Mouse (Mus musculus) olfactory bulb, adult 2 months (tissue): ENCODE results near the gene Gucd1. TPM values are rescaled to one million over a fixed set of nuclear protein-coding genes. Genes with fewer than 3 reads are reported as not detected.
"Not testable (repeated sequence)": the region's sequence is repeated elsewhere in the genome, so short reads cannot be mapped to it uniquely, and the experiment has no call there.

Experiments used
- H3K27ac ChIP-seq: fragments of 200-500 bp; 2 replicates; pipeline ENCODE4 v1.5.1; 2012; ENCODE audit warnings: low read depth, low read length; ENCODE audit not compliant: insufficient read depth
- H3K4me1 ChIP-seq: fragments of 200-500 bp; 2 replicates; pipeline ENCODE4 v1.6.1; 2012; ENCODE audit warnings: low read length; ENCODE audit not compliant: control insufficient read depth, insufficient read depth
- H3K4me3 ChIP-seq: fragments of 200-500 bp; 2 replicates; pipeline ENCODE4 v1.5.1; 2012; ENCODE audit warnings: mild to moderate bottlenecking, low read depth, low read length, moderate library complexity; ENCODE audit not compliant: insufficient read depth
- CTCF ChIP-seq: fragments of 200-500 bp; IDR thresholded peaks from 2 replicates; pipeline ENCODE4 v1.5.1; 2012; ENCODE audit warnings: low read depth, mild to moderate bottlenecking, low read length, moderate library complexity; ENCODE audit not compliant: insufficient read depth
- POLR2A ChIP-seq: fragments of 200-500 bp; IDR thresholded peaks from 2 replicates; pipeline ENCODE4 v1.6.1; 2012; ENCODE audit warnings: mild to moderate bottlenecking, low read depth, low read length, moderate library complexity; ENCODE audit not compliant: insufficient read depth
- WGBS: fragments of 180-500 bp; shearing (Covaris S2); methylation state at CpG from one replicate; pipeline ENCODE4 v1.1.7; 2018; 5-methylcytosine and 5-hydroxymethylcytosine counted together
- polyA plus RNA-seq: library from polyadenylated mRNA; stranded (reverse); fragments of >200 nt; gene quantifications from 2 replicates; pipeline ENCODE4 v1.2.4, GENCODE M21; 2012; ENCODE audit warnings: low replicate concordance; ENCODE audit not compliant: missing spikeins, insufficient read depth, insufficient read length

Gene Gucd1
- polyA plus RNA-seq: not detected in 2 replicates

DNA sequence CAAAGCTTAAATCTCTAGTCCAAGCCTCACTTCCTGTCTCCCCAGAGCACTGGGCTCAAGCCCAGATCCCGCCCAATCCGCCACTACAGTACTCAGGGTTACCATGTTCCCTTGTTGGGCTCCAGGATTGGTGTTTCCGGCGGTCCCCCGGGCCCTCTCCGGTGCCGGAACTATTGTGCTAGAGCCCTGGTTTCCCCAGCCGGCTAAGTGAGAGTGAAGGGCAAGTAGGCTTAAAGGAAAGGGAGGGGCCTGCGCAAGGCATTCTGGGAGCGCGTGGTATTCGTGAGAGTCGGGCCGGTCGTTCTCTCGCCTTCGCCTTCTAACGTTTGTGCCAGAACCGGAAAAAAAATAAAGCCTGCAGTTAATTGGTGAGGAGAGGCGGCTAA lies at the start of gene Gucd1:
TSS of gene Gucd1 (minus strand) at position 215 of the 386 bp plus-strand sequence.
- Histone ChIP-seq H3K4me3 (peak within 1 kb of the TSS; percentile 83), H3K4me1 (peaks cover 4% of the 10 kb centered on the region; the same call in 1 of the 2 replicates), H3K27ac (peak within 1 kb of the TSS; percentile 87)
- under 1% methylated on average over 20 of the region's 20 CpGs for WGBS
- peak; percentile 52; the same call in 1 of the 2 replicates for TF ChIP-seq POLR2A
- TF ChIP-seq CTCF: no peak

DNA sequence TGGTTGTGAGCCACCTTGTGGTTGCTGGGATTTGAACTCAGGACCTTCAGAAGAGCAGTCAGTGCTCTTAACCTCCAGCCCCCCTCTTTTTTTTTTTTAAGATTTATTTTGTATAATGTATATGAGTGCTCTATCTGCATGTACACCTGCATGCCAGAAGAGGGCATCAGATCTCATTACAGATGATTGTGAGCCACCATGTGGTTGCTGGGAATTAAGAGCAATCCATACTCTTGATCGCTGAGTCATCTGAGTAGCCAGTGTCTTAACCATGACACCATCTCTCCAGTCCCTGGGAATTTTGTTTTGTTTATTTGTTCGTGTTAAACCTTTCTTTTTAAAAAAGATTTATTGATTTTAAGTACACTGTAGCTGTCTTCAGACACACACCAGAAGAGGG lies 49.0 kb upstream of the Gucd1 start:
- 82% methylated on average over 2 of the region's 2 CpGs for WGBS
- H3K27ac ChIP-seq, H3K4me1 ChIP-seq, H3K4me3 ChIP-seq: not testable (repeated sequence)

DNA sequence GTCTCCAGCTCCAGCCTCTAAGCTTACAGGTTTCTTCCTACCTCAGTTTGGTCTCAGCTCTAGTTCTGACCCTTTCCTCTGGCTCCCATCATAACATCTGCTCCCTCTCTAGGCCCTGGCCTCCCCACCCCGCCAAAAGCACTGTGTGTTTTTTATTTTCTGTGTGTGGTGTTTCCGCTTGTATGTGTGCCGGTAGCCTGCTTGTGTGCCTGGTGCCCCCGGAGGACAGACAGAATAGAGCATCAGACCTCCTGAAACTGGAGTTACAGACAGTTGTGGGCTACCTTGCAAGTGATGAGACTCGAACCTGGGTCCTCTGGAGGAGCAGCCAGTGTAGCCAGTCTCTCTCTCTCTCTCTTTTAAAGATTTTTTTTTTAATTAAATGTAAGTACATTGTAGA lies 48.5 kb upstream of the Gucd1 start:
- 84% methylated on average over 5 of the region's 5 CpGs for WGBS
- TF ChIP-seq POLR2A (no peak), CTCF (no peak)
- no peak overlapping the region for H3K27ac ChIP-seq

GRCm38 (mm10) chr10:75565906-75566305 lies 48.1 kb upstream of the Gucd1 start:
- TF ChIP-seq CTCF (no peak), POLR2A (no peak)
- H3K27ac ChIP-seq: no peak overlapping the region
- WGBS: 86% methylated on average over 7 of the region's 7 CpGs
- peaks cover 2% of the 10 kb centered on the region; the same call in 1 of the 2 replicates for H3K4me1 ChIP-seq
- no peak overlapping the region for H3K4me3 ChIP-seq

More for the DNA sequence above, 48.5 kb upstream of the Gucd1 start:
- H3K4me3 ChIP-seq: no peak overlapping the region
- peaks cover 2% of the 10 kb centered on the region; the same call in 1 of the 2 replicates for H3K4me1 ChIP-seq

- Histone ChIP-seq H3K4me1 (peaks cover 5% of the 10 kb centered on the region), H3K4me3 (no peak overlapping the region), H3K27ac (no peak overlapping the region)
- 75% methylated on average over 6 of the region's 6 CpGs for WGBS
- no peak for TF ChIP-seq POLR2A
- no peak for TF ChIP-seq CTCF
These were observed 47.7 kb upstream of the Gucd1 start for GRCm38 (mm10) chr10:75565436-75565835.

- no peak for TF ChIP-seq POLR2A
- TF ChIP-seq CTCF: no peak
These were observed 47.0 kb upstream of the Gucd1 start for GRCm38 (mm10) chr10:75564687-75565265.

DNA sequence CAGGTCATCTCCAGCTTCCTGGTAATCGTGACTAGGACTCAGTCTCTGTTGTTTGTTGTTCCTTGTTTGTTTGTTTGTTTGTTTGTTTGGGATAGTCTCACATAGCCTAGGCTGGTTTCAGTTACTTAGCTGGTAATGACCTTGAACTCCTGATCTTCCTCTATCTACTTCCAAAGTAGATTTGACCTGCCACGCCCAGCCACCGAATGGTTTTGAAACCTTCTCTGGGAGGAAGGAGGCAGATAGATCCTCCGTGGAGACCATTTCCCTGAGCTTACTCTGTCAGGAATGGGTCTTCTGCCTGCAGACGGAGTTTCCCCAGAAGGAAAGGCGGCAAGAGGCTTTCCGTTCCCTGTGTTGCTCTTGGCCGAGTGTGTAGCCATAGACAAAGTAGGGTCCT lies 44.8 kb upstream of the Gucd1 start:
- Histone ChIP-seq H3K4me1 (peaks cover 14% of the 10 kb centered on the region), H3K4me3 (no peak overlapping the region), H3K27ac (no peak overlapping the region)
- TF ChIP-seq CTCF (no peak), POLR2A (no peak)
- 90% methylated on average over 8 of the region's 8 CpGs for WGBS

More at GRCm38 (mm10) chr10:75564687-75565265, 47.0 kb upstream of the Gucd1 start:
- 87% methylated on average over 12 of the region's 12 CpGs for WGBS
- Histone ChIP-seq H3K4me1 (peaks cover 10% of the 10 kb centered on the region), H3K27ac (no peak overlapping the region), H3K4me3 (no peak overlapping the region)

GRCm38 (mm10) chr10:75561071-75561654 lies 43.4 kb upstream of the Gucd1 start, which contains the start of gene Ggt1:
Ggt1 (plus strand) TSS chr10:75561604.
- H3K4me1 ChIP-seq: peaks cover 14% of the 10 kb centered on the region
- no peak for TF ChIP-seq CTCF
- TF ChIP-seq POLR2A: no peak
- H3K4me3 ChIP-seq: peak within 1 kb of the TSS; percentile 59; the same call in 1 of the 2 replicates
- no peak within 1 kb of the TSS for H3K27ac ChIP-seq
- WGBS: 78% methylated on average over 10 of the region's 10 CpGs

- H3K4me1 ChIP-seq: peaks cover 14% of the 10 kb centered on the region
- TF ChIP-seq POLR2A (no peak), CTCF (no peak)
- no peak overlapping the region for H3K27ac ChIP-seq
- H3K4me3 ChIP-seq: peak overlapping the region; percentile 59
- 50% methylated on average over 6 of the region's 6 CpGs for WGBS
These were observed 42.8 kb upstream of the Gucd1 start for GRCm38 (mm10) chr10:75560549-75560899.
